Mouse (Mus musculus) lung, postnatal 25 days (tissue): ENCODE data around the gene Ccdc9b.

ENCODE experiments used
- DNase-seq: peaks from one replicate; pipeline ENCODE4 v3.0.0; 2022; ENCODE audit warnings: low spot score

Gene Ccdc9b

GRCm38 (mm10) chr2:118711038-118711494 is 51.4 kb downstream of the Ccdc9b start:
- DNase-seq = no peak

- DNase-seq = no peak
These were observed 52.7 kb downstream of the Ccdc9b start for GRCm38 (mm10) chr2:118709655-118710221.

- no peak for DNase-seq
These were observed 54.0 kb downstream of the Ccdc9b start for GRCm38 (mm10) chr2:118708472-118708871.

- DNase-seq = no peak
These were observed 56.0 kb downstream of the Ccdc9b start for GRCm38 (mm10) chr2:118706436-118706835.
